Mouse (Mus musculus) neural tube, embryonic 12.5 days (tissue): Measurements from ENCODE around the gene Hoxa9. TPM values are rescaled to one million over a fixed set of nuclear protein-coding genes. Genes with fewer than 3 reads are reported as not detected.

Source experiments
- ATAC-seq: fragments of 200-750 bp; cut with Nextera tagmentation; 2 replicates; pipeline ENCODE4 v1.8.0; 2017; ENCODE audit warnings: low read depth, mild to moderate bottlenecking, moderate TSS enrichment, moderate library complexity; ENCODE audit not compliant: low FRiP score
- H3K27ac ChIP-seq: fragments of 300-500 bp; sonication (generic); 2 replicates; pipeline ENCODE4 v1.5.1; 2016
- H3K27me3 ChIP-seq: fragments of 300-500 bp; sonication (generic); replicated peaks from 2 replicates; pipeline ENCODE4 v1.6.1; 2016; ENCODE audit warnings: mild to moderate bottlenecking
- H3K36me3 ChIP-seq: fragments of 300-500 bp; sonication (generic); 2 replicates; pipeline ENCODE4 v1.6.1; 2016; ENCODE audit warnings: mild to moderate bottlenecking
- H3K4me1 ChIP-seq: fragments of 300-500 bp; sonication (generic); 2 replicates; pipeline ENCODE4 v1.6.1; 2016
- H3K4me2 ChIP-seq: fragments of 300-500 bp; sonication (generic); replicated peaks from 2 replicates; pipeline ENCODE4 v1.6.1; 2016; ENCODE audit warnings: mild to moderate bottlenecking
- H3K4me3 ChIP-seq: fragments of 300-500 bp; sonication (generic); 2 replicates; pipeline ENCODE4 v1.5.1; 2016
- H3K9ac ChIP-seq: fragments of 300-500 bp; sonication (generic); 2 replicates; pipeline ENCODE4 v1.6.1; 2016; ENCODE audit warnings: mild to moderate bottlenecking
- H3K9me3 ChIP-seq: fragments of 300-500 bp; sonication (generic); 2 replicates; pipeline ENCODE4 v1.6.1; 2016; ENCODE audit warnings: mild to moderate bottlenecking
- WGBS: fragments of 180-500 bp; shearing (Covaris S2); methylation state at CpG from one replicate; pipeline ENCODE4 v1.1.7; 2016; 5-methylcytosine and 5-hydroxymethylcytosine counted together
- polyA plus RNA-seq: library from polyadenylated mRNA; unstranded; fragments of >200 nt; fragmentation: Nextera tagmentation; extraction: Ambion mirVana; gene quantifications from 2 replicates; pipeline ENCODE4 v1.2.1, GENCODE M21; 2016

The Hoxa9 gene
- polyA plus RNA-seq, 1 experiment from 2014 or later = 131 TPM

GRCm38 (mm10) chr6:52267221-52267620, 36.3 kb upstream of the Hoxa9 start:
- Histone ChIP-seq H3K27ac (no peak overlapping the region), H3K4me3 (no peak overlapping the region), H3K27me3 (peaks cover 95% of the 10 kb centered on the region), H3K9ac (no peak overlapping the region), H3K4me2 (no peak overlapping the region), H3K4me1 (no peaks in the 10 kb centered on the region), H3K36me3 (no peaks in the 10 kb centered on the region), H3K9me3 (no peaks in the 10 kb centered on the region)
- no peak for ATAC-seq
- WGBS = 16% methylated on average over 5 of the region's 5 CpGs

- H3K36me3 ChIP-seq = no peaks in the 10 kb centered on the region
- whole genome bisulfite sequencing = under 1% methylated on average over 9 of the region's 9 CpGs
- H3K4me3 ChIP-seq = no peak overlapping the region
- no peak overlapping the region for H3K9ac ChIP-seq
- no peak overlapping the region for H3K4me2 ChIP-seq
- H3K27ac ChIP-seq = no peak overlapping the region
- no peaks in the 10 kb centered on the region for H3K4me1 ChIP-seq
- peaks cover 96% of the 10 kb centered on the region for H3K27me3 ChIP-seq
- ATAC-seq = no peak
- H3K9me3 ChIP-seq = no peaks in the 10 kb centered on the region
Measured at GRCm38 (mm10) chr6:52266666-52266985, 35.7 kb upstream of the Hoxa9 start.

- no peaks in the 10 kb centered on the region for H3K9me3 ChIP-seq
- no peaks in the 10 kb centered on the region for H3K36me3 ChIP-seq
- no peak overlapping the region for H3K27ac ChIP-seq
- peaks cover 95% of the 10 kb centered on the region for H3K27me3 ChIP-seq
- H3K4me1 ChIP-seq = peaks cover 2% of the 10 kb centered on the region; the same call in 1 of the 2 replicates
- H3K4me2 ChIP-seq = no peak overlapping the region
- H3K4me3 ChIP-seq = no peak overlapping the region
- no peak for ATAC-seq
- H3K9ac ChIP-seq = no peak overlapping the region
- WGBS = under 1% methylated on average over 19 of the region's 19 CpGs
Measured at GRCm38 (mm10) chr6:52265913-52266665, 35.2 kb upstream of the Hoxa9 start.

GRCm38 (mm10) chr6:52265306-52265912, 34.5 kb upstream of the Hoxa9 start:
- no peaks in the 10 kb centered on the region for H3K9me3 ChIP-seq
- peaks cover 9% of the 10 kb centered on the region for H3K4me1 ChIP-seq
- H3K4me3 ChIP-seq = no peak overlapping the region
- no peaks in the 10 kb centered on the region for H3K36me3 ChIP-seq
- under 1% methylated on average over 18 of the region's 18 CpGs for WGBS
- no peak overlapping the region for H3K27ac ChIP-seq
- peaks cover 94% of the 10 kb centered on the region for H3K27me3 ChIP-seq
- no peak overlapping the region for H3K9ac ChIP-seq
- H3K4me2 ChIP-seq = no peak overlapping the region
- no peak for ATAC-seq

- no peak for ATAC-seq
- Histone ChIP-seq H3K36me3 (no peaks in the 10 kb centered on the region), H3K4me3 (no peak overlapping the region), H3K9ac (no peak overlapping the region), H3K4me1 (peaks cover 16% of the 10 kb centered on the region), H3K27ac (no peak overlapping the region), H3K4me2 (no peak overlapping the region), H3K9me3 (no peaks in the 10 kb centered on the region), H3K27me3 (peaks cover 92% of the 10 kb centered on the region)
- WGBS = 2% methylated on average over 5 of the region's 5 CpGs
Measured at GRCm38 (mm10) chr6:52264106-52264790, 33.4 kb upstream of the Hoxa9 start.

- H3K9ac ChIP-seq = no peak overlapping the region
- H3K4me3 ChIP-seq = no peak overlapping the region
- no peaks in the 10 kb centered on the region for H3K36me3 ChIP-seq
- H3K27me3 ChIP-seq = peaks cover 92% of the 10 kb centered on the region
- H3K27ac ChIP-seq = no peak overlapping the region
- no peak for ATAC-seq
- no peak overlapping the region for H3K4me2 ChIP-seq
- WGBS = 2% methylated on average over 6 of the region's 6 CpGs
- peaks cover 16% of the 10 kb centered on the region for H3K4me1 ChIP-seq
- no peaks in the 10 kb centered on the region for H3K9me3 ChIP-seq
Measured at GRCm38 (mm10) chr6:52263321-52263585, 32.4 kb upstream of the Hoxa9 start.

GRCm38 (mm10) chr6:52262463-52263320, 31.8 kb upstream of the Hoxa9 start:
- no peaks in the 10 kb centered on the region for H3K36me3 ChIP-seq
- no peaks in the 10 kb centered on the region for H3K9me3 ChIP-seq
- WGBS = under 1% methylated on average over 24 of the region's 24 CpGs
- H3K27ac ChIP-seq = no peak overlapping the region
- peaks cover 89% of the 10 kb centered on the region for H3K27me3 ChIP-seq
- no peak overlapping the region for H3K9ac ChIP-seq
- no peak overlapping the region for H3K4me2 ChIP-seq
- no peak for ATAC-seq
- H3K4me1 ChIP-seq = peaks cover 16% of the 10 kb centered on the region
- H3K4me3 ChIP-seq = no peak overlapping the region

GRCm38 (mm10) chr6:52261751-52262462, 31.0 kb upstream of the Hoxa9 start:
- no peaks in the 10 kb centered on the region for H3K9me3 ChIP-seq
- H3K27ac ChIP-seq = no peak overlapping the region
- H3K9ac ChIP-seq = no peak overlapping the region
- no peak for ATAC-seq
- H3K4me3 ChIP-seq = no peak overlapping the region
- peaks cover 16% of the 10 kb centered on the region for H3K4me1 ChIP-seq
- peaks cover 90% of the 10 kb centered on the region for H3K27me3 ChIP-seq
- 4% methylated on average over 9 of the region's 9 CpGs for WGBS
- no peak overlapping the region for H3K4me2 ChIP-seq
- H3K36me3 ChIP-seq = no peaks in the 10 kb centered on the region

GRCm38 (mm10) chr6:52260654-52261575, 30.0 kb upstream of the Hoxa9 start, which contains the start of gene Hoxa13:
Hoxa13 (minus strand) TSS chr6:52260880.
- ATAC-seq = peak; percentile 48; the same call in 1 of the 2 replicates
- Histone ChIP-seq H3K36me3 (no peaks in the 10 kb centered on the region), H3K4me2 (peak within 1 kb of the TSS; percentile 53), H3K4me3 (peak within 1 kb of the TSS; percentile 29), H3K9ac (no peak within 1 kb of the TSS), H3K27ac (no peak within 1 kb of the TSS), H3K9me3 (no peaks in the 10 kb centered on the region), H3K27me3 (peaks cover 89% of the 10 kb centered on the region), H3K4me1 (peaks cover 16% of the 10 kb centered on the region)
- WGBS = 1% methylated on average over 45 of the region's 72 CpGs

GRCm38 (mm10) chr6:52259811-52260261, 28.9 kb upstream of the Hoxa9 start:
- Histone ChIP-seq H3K9ac (no peak overlapping the region), H3K4me3 (peak overlapping the region; percentile 29), H3K4me1 (peaks cover 16% of the 10 kb centered on the region), H3K36me3 (no peaks in the 10 kb centered on the region), H3K9me3 (no peaks in the 10 kb centered on the region), H3K4me2 (peak overlapping the region; percentile 44), H3K27ac (no peak overlapping the region), H3K27me3 (peaks cover 89% of the 10 kb centered on the region)
- under 1% methylated on average over 39 of the region's 39 CpGs for WGBS
- no peak for ATAC-seq
